Mouse (Mus musculus) heart, postnatal 0 days (tissue): ENCODE measurements around the gene Tnip3.

Experiments
- CTCF ChIP-seq: IDR thresholded peaks from 2 replicates; pipeline ENCODE4 v1.5.1; 2016; ENCODE audit warnings: antibody characterized with exemption, control low read depth, low read depth
- EP300 ChIP-seq: IDR thresholded peaks from 2 replicates; pipeline ENCODE4 v1.6.1; 2016; ENCODE audit warnings: antibody characterized with exemption, low read depth

GRCm38 (mm10) chr6:65600887-65601286, 75.8 kb downstream of the Tnip3 start:
- TF ChIP-seq CTCF = no peak
- no peak for TF ChIP-seq EP300
